Mouse (Mus musculus): Measurements from ENCODE around the gene Irak3.

Irak3 gene

GRCm38 (mm10) chr10:120202467-120203250 is 729 bp upstream of the Irak3 start:
- peak; percentile 84 for DNase-seq

DNA sequence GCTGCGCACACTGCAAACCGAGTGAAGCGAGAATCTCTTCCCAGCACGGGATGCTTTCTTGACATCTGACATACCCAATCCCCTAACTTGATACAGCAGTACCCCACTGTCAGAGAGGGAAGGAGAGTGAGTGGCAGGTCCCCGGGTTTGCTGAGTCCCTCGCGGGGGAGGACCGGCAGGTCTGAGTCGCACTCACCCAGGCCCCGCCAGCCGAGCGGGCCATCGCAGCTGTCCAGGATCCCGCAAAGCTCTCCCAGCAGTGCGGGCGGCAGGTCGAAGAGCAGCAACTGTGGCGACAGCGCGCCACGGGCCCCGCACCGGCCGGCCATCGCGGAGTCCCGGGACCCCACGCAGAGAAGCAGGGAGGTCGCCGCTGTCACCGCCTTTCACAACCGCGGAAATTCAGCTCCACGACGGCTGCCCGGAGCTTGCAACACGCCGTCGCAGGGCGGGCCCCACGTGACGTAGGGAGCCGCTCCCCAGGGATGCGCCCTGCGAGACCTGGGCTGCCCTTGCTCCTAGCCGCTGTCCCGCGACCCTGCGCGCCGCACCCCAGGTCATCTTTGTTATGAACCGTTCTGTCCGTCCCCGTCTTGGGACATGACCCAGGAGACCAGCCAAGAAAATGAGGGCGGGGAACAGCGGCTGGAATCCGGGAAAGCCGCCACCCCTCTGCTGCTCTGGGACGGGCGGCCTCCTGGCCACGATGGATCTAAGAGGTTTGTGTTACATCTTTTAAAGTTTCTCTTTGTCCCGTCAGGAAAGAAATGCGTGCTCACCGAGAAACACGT is 604 bp downstream of the Irak3 start, which contains the start of gene Tmbim4:
Gene Tmbim4 (plus strand): TSS at position 460 of the 791 bp plus-strand sequence.
- peak; percentile 99 for DNase-seq

GRCm38 (mm10) chr10:120197061-120197835 is 4.7 kb downstream of the Irak3 start:
- DNase-seq: peak; percentile 74

GRCm38 (mm10) chr10:120193255-120193654 is 8.7 kb downstream of the Irak3 start:
- DNase-seq: peak; percentile 81

GRCm38 (mm10) chr10:120192278-120192677 is 9.7 kb downstream of the Irak3 start:
- peak; percentile 48 for DNase-seq

DNA sequence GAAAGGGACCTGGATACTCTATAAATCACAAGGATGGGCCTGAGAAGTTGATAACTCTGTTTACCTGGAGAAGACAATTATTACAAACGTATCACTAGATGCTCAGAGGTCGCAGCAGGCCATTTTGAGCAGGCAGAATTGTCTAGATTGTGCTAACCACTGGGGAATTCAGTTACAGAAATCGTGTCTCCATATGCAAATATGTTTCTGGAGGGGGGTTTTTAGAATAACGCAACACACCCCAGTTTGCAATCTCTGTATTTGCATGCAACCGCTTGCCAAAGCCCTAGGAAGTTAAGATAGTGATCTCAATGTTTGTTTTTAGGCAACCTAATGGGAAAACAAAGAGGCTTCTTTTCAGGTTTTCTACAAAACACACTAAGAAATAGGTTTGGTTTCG is 10.8 kb downstream of the Irak3 start:
- peak; percentile 64 for DNase-seq

DNA sequence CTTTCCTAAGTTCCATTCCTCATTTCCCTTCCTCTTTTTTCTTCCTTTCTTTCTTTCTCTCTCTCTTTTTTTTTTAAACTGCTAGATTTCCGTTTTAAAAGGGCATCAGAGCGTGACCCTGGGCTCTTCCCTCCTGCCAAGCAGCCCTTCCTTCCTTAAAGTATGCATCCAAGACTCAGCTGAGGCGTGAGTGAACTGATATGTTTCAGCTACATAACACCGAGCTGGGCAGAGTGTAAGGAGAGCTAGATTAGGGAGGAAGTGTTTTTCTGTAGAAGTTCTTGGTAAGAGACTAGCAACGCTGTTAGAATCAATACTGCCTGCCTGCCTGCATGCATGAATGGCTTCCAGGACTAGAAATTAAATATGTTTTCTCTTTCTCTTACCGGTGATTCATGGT is 12.1 kb downstream of the Irak3 start:
- DNase-seq: peak; percentile 87

DNA sequence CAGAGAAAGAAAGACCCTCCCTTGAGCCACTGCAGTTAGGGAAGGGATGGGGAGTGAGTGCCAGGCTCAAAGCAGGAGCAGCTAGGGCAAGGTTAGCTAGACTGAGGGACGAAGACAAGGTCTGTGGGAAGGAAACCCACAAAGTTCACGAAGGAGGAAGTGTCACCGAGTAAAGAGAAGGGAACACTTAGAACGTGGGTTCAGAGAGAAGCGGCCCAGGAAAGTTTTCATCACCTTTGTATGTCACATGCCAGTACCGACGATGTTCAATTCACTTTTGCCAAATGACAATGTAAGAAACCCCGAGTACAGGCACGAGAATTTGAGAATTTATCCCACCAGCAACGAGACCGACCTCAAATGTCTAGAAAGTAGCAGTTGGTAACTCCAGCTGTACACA is 12.7 kb downstream of the Irak3 start:
- peak; percentile 64 for DNase-seq

DNA sequence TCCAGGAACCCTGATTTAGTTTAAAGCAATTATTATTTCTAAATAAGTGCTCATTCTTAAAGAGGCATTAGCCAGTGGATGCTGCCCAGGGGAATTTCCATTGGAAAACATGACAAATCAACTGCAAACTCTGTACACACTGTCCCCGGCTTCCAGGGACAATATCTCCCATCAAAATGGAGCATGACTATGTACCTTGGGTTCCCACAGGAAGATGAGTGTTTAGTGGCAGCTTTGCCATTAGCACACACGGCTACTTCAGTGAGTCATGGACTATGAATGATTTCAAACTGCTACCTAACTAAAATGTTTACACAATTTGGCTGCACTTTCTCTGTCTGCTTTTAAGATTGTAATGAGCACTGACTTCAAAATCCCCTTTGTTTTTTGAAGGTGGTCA is 13.4 kb downstream of the Irak3 start:
- peak; percentile 84 for DNase-seq

- DNase-seq: peak; percentile 14
Observed at GRCm38 (mm10) chr10:120183342-120183741, 18.6 kb downstream of the Irak3 start.

DNA sequence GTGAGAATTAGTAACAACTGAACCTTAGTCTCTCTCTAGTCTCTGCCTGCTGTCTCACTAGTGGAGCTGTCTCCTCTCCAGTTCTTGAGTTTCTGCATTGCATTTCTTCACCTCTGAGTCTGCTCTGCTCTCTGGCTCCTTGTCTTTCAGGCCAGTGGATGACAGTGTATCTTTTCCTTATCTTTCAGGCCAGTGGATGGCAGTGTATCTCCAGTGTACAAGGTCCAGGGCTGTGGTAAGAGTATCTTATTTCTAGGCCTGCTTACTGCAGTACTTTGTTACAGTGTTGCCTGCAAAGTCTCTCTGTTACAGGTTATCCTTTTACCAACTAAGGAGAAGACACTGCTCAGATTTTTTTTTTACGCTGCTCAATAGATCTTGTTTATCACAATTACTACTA is 19.0 kb downstream of the Irak3 start:
- DNase-seq: peak; percentile 64

GRCm38 (mm10) chr10:120174192-120174705 is 27.7 kb downstream of the Irak3 start:
- peak; percentile 37 for DNase-seq

- peak; percentile 22 for DNase-seq
Observed at GRCm38 (mm10) chr10:120171340-120171739, 30.6 kb downstream of the Irak3 start.

DNA sequence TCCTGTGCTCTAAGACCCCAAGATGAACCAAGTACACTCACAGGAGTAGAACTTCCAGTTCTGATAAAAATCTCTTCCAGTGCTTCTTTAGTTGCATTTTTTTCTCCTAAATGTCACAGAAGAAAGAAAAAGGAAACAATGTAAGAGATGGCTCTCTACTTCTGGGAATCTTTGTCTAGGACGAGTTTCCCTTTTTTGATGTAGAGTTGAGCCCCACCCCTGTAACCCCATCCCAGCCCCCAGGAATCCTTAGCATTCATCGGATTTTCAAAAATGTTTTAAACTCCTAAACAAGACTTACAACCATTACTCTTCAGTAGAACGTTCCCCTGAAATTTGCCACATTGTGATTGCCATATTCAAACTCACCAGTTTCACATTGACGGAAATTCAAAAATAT is 31.7 kb downstream of the Irak3 start:
- DNase-seq: no peak

DNA sequence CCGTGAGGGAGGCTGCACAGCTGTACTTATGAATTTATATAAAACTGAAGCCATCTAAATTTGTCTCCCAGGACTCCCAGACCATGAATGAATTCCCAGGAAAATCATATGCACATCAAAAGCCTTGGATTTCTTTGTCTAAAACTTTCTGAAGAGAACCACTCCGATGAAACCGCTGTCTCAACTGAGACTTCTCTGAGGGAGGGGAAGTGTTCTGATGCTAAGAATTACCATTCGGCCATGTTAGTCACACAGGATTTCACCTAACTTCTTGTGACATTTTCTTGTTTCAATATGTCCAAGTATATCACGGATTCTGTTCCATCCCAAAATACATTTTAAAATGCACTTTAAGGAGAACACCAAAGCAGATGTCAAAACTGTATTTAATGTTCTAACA is 32.1 kb downstream of the Irak3 start:
- peak; percentile 16 for DNase-seq

- peak; percentile 23 for DNase-seq
Observed at GRCm38 (mm10) chr10:120169064-120169463, 32.9 kb downstream of the Irak3 start.

- peak; percentile 35 for DNase-seq
Observed at GRCm38 (mm10) chr10:120168070-120168469, 33.9 kb downstream of the Irak3 start.

GRCm38 (mm10) chr10:120165793-120166503 is 36.0 kb downstream of the Irak3 start:
- DNase-seq: peak; percentile 62

GRCm38 (mm10) chr10:120164931-120165792 is 36.8 kb downstream of the Irak3 start:
- peak; percentile 78 for DNase-seq

DNA sequence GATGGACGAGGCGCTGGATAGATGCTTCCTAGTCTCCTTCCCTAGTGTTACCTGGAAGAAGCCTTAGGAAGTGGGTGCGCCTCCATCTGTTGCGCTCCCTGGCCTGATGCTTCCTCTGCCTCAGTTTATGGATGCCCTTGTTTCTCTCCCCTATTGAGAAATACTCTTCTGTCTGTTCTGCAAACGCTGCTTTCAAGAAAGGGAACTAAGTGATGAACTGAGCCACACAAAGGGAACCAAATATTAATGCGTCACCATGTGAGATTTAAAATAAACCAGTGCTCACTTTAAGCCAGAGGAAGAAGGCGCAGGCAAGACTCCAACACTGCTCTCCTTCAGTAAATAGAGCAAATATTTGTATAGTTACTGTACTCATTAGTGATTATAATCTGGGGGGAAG is 38.4 kb downstream of the Irak3 start:
- peak; percentile 92 for DNase-seq

GRCm38 (mm10) chr10:120162840-120163239 is 39.1 kb downstream of the Irak3 start:
- DNase-seq: peak; percentile 66
